Mouse (Mus musculus): Measurements from ENCODE around the gene Prkg1.
A peak's percentile ranks its signal among the peaks of the same experiment; 100 is the strongest.

The Prkg1 gene

DNA sequence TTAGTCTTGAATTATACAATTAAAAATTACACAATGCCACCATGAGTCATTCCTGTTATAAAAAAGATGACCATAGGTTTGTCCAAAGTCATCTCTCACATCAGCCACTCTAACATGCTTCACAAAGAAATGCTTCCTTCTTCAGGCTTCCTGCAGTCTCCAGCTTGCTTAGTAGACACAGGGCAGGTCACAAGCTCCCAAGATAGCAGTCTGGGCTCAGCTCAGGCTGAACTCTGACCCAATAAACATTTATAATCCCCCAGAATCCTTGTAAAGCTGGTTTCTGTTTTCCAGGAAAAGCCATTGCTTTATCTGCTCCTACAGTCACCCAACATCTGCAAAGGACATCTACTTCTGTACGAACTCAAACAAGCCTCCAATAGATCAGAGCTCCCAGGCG is 938.7 kb downstream of the Prkg1 start:
- no peak for DNase-seq

DNA sequence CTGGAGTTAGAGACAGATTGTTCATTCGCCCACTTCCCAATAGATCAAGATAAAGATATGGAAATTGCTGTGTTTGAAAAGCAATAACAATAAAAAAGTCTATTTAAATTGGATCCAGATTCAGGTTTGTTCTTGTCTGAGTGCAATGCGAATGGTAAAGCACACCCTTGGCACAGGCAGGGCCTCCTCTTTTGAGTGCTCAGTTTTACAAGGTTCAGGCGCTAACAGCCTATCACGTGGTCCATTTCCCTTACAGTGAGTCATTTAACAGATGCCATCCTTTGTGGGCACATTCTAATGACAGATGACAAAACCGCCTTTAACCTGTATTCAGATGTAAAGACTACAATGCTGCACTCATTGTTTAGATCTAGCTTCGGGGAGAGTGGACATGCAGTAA is 949.2 kb downstream of the Prkg1 start:
- DNase-seq, result no peak

GRCm38 (mm10) chr19:30806265-30806664 is 958.6 kb downstream of the Prkg1 start:
- no peak for DNase-seq

GRCm38 (mm10) chr19:30780803-30781202 is 984.0 kb downstream of the Prkg1 start:
- DNase-seq, result no peak

DNA sequence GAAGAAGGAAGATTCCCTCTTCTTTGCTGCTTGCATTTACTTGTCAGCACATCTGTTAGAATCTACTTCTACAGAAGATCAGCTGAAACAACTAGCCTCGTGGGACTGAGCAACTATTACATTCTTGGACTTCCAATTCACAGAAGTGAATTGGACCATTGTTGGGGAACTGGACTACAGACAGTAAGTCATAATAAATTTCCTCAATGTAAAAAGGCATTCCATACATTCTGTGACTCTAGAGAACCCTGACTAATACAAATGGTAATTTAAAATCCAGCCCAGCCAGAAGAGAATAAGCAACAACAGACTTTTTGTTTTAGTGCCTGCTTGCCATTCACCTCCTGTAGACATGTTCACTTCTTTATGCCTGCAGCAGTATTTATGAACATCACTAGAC is 996.5 kb downstream of the Prkg1 start:
- no peak for DNase-seq

DNA sequence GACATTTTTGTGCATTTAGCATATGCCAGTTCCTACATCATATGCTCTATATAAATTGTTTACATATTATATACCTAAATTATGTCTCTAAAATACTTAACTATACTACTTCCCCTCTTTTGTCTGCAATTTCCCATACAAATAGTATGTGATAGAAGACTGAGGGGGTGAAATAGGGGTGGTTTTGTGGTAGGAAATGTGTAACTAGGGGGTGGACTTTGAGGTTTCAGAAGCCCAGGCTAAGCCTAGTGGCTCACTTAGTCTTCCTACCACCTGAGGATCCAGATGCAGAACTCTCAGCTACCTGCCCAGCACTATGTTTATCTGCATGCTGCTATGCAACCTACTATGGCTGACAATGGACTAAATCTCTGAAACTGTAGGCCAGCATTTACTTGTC is 1020.4 kb downstream of the Prkg1 start:
- DNase-seq, result no peak

- DNase-seq, result no peak
Observed at GRCm38 (mm10) chr19:30699130-30699529, 1065.7 kb downstream of the Prkg1 start.

DNA sequence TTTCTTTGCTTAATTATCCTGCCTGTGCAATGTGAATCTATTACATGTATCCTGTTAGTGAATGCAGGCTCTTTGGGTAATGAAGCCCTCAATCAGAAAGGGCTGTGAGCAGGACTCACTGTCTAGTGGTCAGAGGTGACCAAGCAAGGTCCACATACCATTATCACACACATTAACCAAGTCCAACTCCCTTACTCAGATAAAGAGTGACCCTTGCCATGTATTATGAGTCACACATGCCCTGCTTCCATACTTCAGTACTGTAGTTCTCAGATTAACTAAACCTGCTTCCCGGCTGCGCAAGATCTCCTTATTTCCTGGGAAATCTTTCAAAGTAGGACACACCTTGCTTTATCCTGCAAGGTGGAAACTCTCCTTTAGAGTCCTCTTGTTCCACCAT is 1073.6 kb downstream of the Prkg1 start:
- no peak for DNase-seq

GRCm38 (mm10) chr19:30690691-30691090 is 1074.1 kb downstream of the Prkg1 start:
- DNase-seq, result no peak

GRCm38 (mm10) chr19:30687942-30688341 is 1076.9 kb downstream of the Prkg1 start:
- DNase-seq, result no peak

DNA sequence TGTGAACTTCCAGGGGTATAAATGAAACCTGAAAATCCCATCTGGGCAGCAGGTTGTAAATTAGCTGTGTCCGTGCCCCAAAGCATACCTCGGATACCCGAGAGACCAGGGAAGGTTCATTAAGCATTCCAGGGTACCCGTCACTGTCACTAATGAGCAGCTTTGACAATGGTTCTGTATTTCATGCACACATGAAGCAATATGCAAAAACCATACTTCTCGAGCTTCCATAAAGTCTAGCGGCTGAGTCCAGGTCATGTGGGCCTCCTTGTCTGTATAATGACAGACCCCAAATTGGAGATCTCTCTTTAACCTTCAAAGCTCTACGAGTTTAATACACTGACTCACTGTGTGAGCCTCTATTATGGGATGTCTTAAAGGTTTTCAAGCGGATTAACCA is 1088.5 kb downstream of the Prkg1 start:
- no peak for DNase-seq

DNA sequence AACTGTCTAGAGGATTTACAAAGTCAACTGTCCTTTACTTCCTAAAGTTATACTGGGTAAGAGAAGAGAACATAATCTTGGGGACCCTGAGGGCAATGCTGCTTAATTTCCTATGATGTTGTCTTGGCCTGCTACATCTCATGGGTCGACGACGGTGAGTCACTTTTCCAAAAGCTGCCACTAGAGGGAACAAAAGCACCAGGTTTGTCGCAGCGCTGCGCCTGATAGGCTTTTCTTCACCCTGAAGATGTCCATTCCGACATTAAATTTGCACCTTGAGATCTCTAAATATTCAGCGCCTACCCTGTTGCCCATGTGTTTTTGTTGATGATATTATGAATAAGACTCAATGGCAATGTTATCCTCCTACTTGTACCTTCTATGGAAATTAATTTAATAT is 1100.6 kb downstream of the Prkg1 start:
- peak; percentile 61 for DNase-seq

GRCm38 (mm10) chr19:30642629-30643170 is 1122.1 kb downstream of the Prkg1 start:
- no peak for DNase-seq

DNA sequence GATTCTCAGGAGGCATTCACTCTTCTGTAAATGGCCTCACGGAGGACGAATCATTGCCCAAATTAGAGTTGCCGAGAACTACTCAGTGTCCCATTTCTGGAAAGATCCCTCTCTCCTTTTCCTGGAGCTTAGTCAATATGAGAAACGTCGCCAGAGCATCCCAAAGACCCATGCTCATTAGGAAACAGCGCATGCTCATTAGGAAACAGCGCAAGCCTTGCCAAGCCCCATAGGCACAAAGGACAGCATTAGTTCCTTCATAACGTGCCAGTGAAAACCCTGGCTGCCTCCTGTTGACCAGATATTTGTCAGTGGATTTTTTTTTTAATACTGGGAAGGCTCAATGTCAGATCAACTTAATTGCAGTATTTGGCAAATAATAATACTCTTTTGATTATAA is 1127.4 kb downstream of the Prkg1 start:
- DNase-seq, result no peak

- no peak for DNase-seq
Observed at GRCm38 (mm10) chr19:30631051-30631450, 1133.8 kb downstream of the Prkg1 start.

DNA sequence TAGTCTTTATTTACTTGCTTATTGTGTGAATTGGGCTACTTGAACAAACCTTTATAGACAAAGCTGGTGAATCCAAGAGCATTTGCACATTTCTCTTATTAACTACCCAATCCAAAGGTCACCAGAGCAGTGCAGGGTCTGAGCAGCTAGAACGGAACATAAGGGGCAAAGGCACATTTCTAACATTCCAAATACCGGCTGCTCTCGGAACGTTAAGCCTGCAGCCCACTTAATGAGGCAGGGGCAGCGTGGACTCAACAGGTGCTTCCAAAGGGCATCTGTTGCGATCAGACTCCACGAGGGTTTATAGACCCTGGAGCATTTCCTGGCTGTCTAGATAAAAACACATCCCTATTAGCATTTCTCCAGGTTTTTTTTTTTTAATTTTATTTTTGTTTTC is 1138.8 kb downstream of the Prkg1 start:
- no peak for DNase-seq

GRCm38 (mm10) chr19:30625391-30625790 is 1139.4 kb downstream of the Prkg1 start:
- no peak for DNase-seq

DNA sequence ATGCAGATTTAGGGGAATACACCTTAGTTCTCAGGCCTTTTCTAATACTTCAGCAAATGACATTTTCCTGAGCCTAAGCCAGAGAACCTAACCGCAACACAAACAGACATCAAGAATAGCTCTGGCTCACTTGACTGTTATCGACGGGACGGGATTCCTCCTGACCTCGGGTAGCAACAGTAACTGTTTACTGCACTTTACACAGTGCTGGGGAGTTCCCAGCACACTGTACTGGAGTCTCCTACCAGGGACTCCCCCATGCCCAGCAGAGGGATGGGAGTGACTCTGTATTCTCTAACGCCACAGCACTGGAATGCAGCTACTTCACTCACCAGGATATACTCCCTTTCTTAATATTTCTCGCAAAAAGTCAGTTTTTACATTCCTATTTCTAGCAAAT is 1141.2 kb downstream of the Prkg1 start:
- no peak for DNase-seq

DNA sequence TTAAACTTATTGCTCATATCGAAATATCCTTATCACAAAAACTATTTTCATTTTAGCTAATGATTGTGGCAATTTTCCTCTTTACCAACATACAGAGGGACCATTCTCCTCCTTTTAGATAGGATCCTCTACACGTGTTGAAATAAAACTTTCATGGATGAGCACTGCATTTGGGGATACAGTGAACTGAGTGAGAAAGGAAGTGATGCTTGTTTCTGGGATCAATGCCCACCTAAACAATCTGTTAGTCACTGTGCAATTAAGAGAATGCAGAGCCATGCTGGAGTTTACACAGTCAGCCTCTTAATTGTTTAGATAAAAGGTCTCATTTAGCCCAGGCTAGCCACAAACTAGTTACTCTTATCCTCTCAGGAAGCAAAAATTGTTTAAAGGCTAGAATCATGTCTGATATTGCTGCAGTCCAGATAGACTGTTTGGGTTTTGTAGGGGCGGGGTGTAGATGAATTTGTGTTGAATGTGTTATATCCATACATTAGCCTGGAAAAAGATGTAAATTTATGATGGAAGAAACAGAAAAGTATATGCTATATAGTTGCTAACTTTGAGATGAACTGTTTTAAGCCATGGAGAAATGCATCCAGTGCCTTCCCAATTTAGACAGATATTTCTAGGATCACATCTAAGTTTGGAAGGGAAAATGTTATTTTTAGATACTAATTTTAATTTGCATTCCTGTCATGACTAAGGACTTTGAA is 1151.5 kb downstream of the Prkg1 start:
- no peak for DNase-seq

GRCm38 (mm10) chr19:30586366-30586765 is 1178.5 kb downstream of the Prkg1 start:
- no peak for DNase-seq

GRCm38 (mm10) chr19:30564516-30564915 is 1200.3 kb downstream of the Prkg1 start:
- no peak for DNase-seq

DNA sequence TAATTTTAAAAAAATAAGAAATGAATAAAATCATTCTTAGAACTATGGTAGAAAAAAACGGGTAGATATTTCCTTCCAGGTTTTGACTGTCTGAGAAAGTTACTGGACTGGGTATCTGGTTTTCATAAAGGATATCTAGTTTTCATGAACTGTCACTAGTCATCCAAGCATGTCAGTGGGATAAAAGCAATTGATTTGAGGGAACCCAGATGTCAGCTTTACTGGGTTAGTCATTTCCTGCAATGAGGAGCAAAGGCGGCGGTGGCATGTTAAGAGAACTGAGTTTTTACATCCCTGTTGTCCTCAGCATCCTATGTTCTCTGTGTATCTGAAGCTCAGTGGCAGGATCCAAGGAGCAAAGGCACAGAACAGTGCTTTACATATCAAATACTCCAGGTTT is 1201.0 kb downstream of the Prkg1 start:
- no peak for DNase-seq

DNA sequence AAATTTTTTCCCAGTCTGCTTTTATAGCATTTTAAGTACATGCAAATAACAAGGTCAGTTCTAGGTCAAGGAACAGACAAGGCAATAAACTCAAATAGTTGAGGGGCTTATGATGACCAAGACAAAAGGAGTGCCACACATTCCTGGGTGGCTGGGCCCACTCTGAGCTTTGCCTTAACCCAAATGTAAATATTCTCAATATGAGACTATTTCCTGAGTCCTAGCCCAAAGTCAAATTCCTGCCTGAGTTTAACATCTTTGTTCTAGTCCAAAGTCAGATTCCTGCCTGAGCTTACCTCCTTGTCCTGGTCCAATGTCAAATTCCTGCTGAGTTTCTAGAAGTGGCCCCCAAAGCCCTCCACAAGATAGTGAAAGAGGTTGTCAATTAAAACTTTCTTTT is 1206.8 kb downstream of the Prkg1 start:
- DNase-seq, result no peak

DNA sequence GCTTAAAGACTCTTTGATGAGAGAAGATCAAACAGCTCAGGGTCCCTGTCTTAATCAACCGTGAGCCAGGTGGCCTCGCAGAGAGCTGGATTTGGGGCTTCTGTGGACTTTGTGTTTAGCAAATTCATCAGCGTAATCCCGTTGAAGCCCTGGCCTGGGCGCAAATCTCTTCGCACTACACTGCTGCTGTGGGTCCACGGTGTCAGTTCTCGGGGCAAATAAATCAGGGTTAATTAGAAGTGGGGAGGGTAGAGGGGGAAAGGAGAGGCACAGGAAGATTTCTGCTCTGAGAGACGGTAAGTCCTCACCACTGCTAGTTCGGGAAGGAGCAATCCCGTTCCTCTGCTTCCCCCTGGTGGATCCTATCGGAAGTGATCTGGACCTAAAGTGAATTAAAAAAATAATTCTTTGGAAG is 1210.4 kb downstream of the Prkg1 start:
- peak; percentile 44 for DNase-seq

- DNase-seq, result no peak
Observed at GRCm38 (mm10) chr19:30553740-30554139, 1211.1 kb downstream of the Prkg1 start.

Measured in right cerebral cortex, adult 18-20 months (tissue).